Mouse (Mus musculus) midbrain, embryonic 11.5 days (tissue): ENCODE data around the gene Snx22. TPM values are rescaled to one million over a fixed set of nuclear protein-coding genes. Genes with fewer than 3 reads are reported as not detected.
A peak's percentile ranks its signal among the peaks of the same experiment; 100 is the strongest.

Experiments used
- ATAC-seq: fragments of 200-750 bp; cut with Nextera tagmentation; 2 replicates; pipeline ENCODE4 v1.8.0; 2017; ENCODE audit warnings: moderate TSS enrichment, moderate library complexity; ENCODE audit not compliant: low FRiP score
- DNase-seq: peaks from one replicate; pipeline ENCODE4 v3.0.0; 2015; ENCODE audit warnings: low spot score; ENCODE audit errors: missing footprints
- H3K27ac ChIP-seq: fragments of 300-500 bp; sonication (generic); 2 replicates; pipeline ENCODE4 v1.5.1; 2014; ENCODE audit warnings: low read depth, low read length
- H3K27me3 ChIP-seq: fragments of 300-500 bp; sonication (generic); 2 replicates; pipeline ENCODE4 v1.6.1; 2014; ENCODE audit warnings: mild to moderate bottlenecking, low read length, moderate library complexity, mixed read lengths; ENCODE audit not compliant: control insufficient read depth, insufficient read depth
- H3K36me3 ChIP-seq: fragments of 300-500 bp; sonication (generic); 2 replicates; pipeline ENCODE4 v1.6.1; 2014; ENCODE audit warnings: mild to moderate bottlenecking, low read length, moderate library complexity, mixed read lengths; ENCODE audit not compliant: control insufficient read depth, insufficient read depth
- H3K4me1 ChIP-seq: fragments of 300-500 bp; sonication (generic); 2 replicates; pipeline ENCODE4 v1.6.1; 2014; ENCODE audit warnings: low read length; ENCODE audit not compliant: control insufficient read depth, insufficient read depth
- H3K4me2 ChIP-seq: fragments of 300-500 bp; sonication (generic); 2 replicates; pipeline ENCODE4 v1.6.1; 2014; ENCODE audit warnings: mild to moderate bottlenecking, moderate library complexity
- H3K4me3 ChIP-seq: fragments of 300-500 bp; sonication (generic); 2 replicates; pipeline ENCODE4 v1.5.1; 2014; ENCODE audit warnings: low read depth, low read length
- H3K9ac ChIP-seq: fragments of 300-500 bp; sonication (generic); 2 replicates; pipeline ENCODE4 v1.6.1; 2014; ENCODE audit warnings: low read length
- H3K9me3 ChIP-seq: fragments of 300-500 bp; sonication (generic); 2 replicates; pipeline ENCODE4 v1.6.1; 2016; ENCODE audit warnings: low read length; ENCODE audit not compliant: control insufficient read depth
- WGBS: fragments of 180-500 bp; shearing (Covaris S2); extraction: QIAGEN DNeasy Blood & Tissue Kit; methylation state at CpG from one replicate; pipeline ENCODE4 v1.1.7; 2014; 5-methylcytosine and 5-hydroxymethylcytosine counted together
- polyA plus RNA-seq: library from polyadenylated mRNA; unstranded; fragments of >200 nt; fragmentation: Nextera tagmentation; extraction: Ambion mirVana; gene quantifications from 2 replicates; pipeline ENCODE4 v1.2.1, GENCODE M21; 2014

Snx22 gene
- polyA plus RNA-seq, 1 experiment from 2014 or later: 1.8 TPM

DNA sequence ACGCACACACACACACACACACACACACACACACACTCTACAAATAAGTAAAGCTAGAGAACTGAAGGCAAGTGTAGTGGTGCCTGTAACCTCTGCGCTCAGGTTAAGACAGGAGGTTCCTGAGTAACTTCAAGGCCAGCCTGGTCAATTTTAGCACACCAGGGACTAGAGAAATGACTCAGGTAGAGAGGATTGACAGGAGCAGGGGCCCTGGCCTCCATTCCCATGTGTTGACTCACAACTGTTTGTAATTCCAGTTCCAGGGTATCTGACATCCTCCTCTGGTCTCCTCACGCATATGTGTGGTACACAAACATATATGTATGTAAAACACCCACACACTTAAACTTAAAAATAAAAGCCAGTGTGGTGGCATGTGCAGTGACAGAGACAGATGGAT lies 6.1 kb downstream of the Snx22 start:
- WGBS: 97% methylated on average over 3 of the region's 3 CpGs
- H3K4me2 ChIP-seq: no peak overlapping the region
- H3K4me1 ChIP-seq: peaks cover 10% of the 10 kb centered on the region
- no peak overlapping the region for H3K4me3 ChIP-seq
- no peak for DNase-seq
- no peak overlapping the region for H3K27ac ChIP-seq
- no peak for ATAC-seq
- no peak overlapping the region for H3K9ac ChIP-seq
- no peaks in the 10 kb centered on the region for H3K9me3 ChIP-seq
- H3K36me3 ChIP-seq: peaks cover 35% of the 10 kb centered on the region
- peaks cover 11% of the 10 kb centered on the region for H3K27me3 ChIP-seq

DNA sequence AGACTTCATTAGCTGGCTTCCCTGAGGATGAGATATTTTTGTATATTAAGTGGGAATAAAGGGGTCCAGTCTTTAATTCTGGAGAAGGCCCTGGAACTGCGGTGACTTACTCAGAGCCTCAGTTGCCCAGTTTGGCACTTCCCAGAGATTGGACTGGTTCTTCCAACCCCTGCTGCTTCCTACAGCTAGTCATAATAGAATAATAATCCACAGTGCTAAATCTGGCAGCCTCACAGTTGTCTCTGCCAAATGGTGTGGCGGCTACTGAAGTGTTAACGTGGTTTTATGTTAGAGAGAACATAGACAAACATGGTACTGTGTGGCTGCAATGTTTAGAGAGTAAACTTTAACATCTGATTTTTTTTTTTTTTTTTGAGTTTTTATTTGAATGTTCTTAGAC lies 7.9 kb downstream of the Snx22 start:
- peaks cover 10% of the 10 kb centered on the region for H3K4me1 ChIP-seq
- no peak for DNase-seq
- peak overlapping the region; percentile 63 for H3K4me2 ChIP-seq
- H3K27me3 ChIP-seq: no peaks in the 10 kb centered on the region
- no peaks in the 10 kb centered on the region for H3K9me3 ChIP-seq
- 91% methylated on average over 3 of the region's 3 CpGs for WGBS
- ATAC-seq: no peak
- H3K36me3 ChIP-seq: peaks cover 33% of the 10 kb centered on the region
- H3K9ac ChIP-seq: peak overlapping the region; percentile 94
- H3K4me3 ChIP-seq: peak overlapping the region; percentile 86
- peak overlapping the region; percentile 14; the same call in 1 of the 2 replicates for H3K27ac ChIP-seq

DNA sequence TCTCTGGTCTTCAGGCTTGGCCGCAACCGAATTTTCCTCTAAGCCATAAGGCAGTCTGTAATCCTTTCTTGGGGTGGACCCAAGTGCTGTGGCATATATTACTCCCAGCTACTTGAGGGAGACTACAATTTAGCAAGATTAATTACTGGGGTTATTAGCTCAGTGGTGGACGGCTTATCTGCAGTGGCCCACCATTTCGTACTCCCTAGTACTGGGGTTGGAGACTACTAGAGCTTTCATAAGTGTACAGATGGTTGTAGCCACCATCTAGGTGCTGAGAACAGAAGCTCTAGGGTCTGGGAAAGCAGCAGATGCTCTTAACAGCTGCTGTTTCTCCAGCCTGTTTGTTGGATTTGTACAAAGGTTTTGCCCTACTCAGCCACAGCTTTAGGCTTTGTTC lies 8.5 kb downstream of the Snx22 start:
- Histone ChIP-seq H3K4me3 (peak overlapping the region; percentile 86), H3K27me3 (no peaks in the 10 kb centered on the region), H3K9ac (peak overlapping the region; percentile 94), H3K9me3 (no peaks in the 10 kb centered on the region), H3K36me3 (peaks cover 26% of the 10 kb centered on the region), H3K4me1 (peaks cover 10% of the 10 kb centered on the region), H3K4me2 (peak overlapping the region; percentile 63), H3K27ac (peak overlapping the region; percentile 14; the same call in 1 of the 2 replicates)
- 46% methylated on average over 4 of the region's 4 CpGs for WGBS
- ATAC-seq (no peak), DNase-seq (no peak)

GRCm38 (mm10) chr9:66060308-66060647 lies 9.2 kb downstream of the Snx22 start:
- no peak for DNase-seq
- H3K36me3 ChIP-seq: peaks cover 20% of the 10 kb centered on the region
- H3K4me1 ChIP-seq: peaks cover 10% of the 10 kb centered on the region
- H3K4me3 ChIP-seq: peak overlapping the region; percentile 86
- H3K27me3 ChIP-seq: no peaks in the 10 kb centered on the region
- peak overlapping the region; percentile 63 for H3K4me2 ChIP-seq
- H3K9me3 ChIP-seq: no peaks in the 10 kb centered on the region
- WGBS: 0% methylated on average over 20 of the region's 20 CpGs
- peak overlapping the region; percentile 94 for H3K9ac ChIP-seq
- H3K27ac ChIP-seq: peak overlapping the region; percentile 63; the same call in 1 of the 2 replicates
- peak; percentile 77 for ATAC-seq

DNA sequence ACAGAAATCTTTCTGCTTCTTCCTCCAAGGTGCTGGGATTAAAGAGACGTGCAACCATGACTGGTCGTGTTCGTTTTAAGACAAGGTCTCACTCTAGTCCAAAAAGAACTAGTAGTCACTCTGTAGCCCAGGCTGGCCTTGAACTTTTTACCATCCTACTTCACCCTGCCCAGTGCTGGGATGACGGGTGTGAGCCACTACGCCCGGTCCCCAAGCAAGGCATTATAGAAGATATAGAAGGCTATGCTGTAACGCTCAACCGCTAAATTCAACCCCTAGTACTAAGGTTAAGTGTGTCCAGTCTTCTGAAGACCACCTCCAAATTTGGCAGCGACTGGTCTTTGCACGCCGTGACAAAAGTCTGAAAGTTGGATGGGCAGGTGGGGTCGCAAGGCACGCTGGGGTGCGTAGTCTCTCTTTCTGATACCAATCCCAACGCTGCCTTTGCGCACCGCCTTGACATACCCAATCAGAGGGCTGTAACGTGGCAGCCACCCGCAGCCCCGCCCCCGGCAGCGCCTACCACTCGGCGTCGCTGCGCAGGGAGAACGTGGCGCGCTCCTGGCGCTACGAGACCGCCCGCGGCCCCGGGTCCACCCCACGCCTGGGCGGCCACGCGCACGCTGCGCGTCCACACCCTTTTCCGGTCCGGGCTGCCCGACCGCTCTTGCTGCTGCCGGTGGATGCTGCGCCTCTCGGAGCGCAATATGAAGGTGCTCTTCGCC lies 9.8 kb downstream of the Snx22 start, which contains the start of gene Ppib:
Gene Ppib, plus strand, starts transcription at position 640 of the 725 bp plus-strand sequence.
- DNase-seq (peak; percentile 100), ATAC-seq (peak; percentile 98)
- H3K27ac ChIP-seq: peak within 1 kb of the TSS; percentile 63; the same call in 1 of the 2 replicates
- WGBS: under 1% methylated on average over 51 of the region's 51 CpGs
- H3K9ac ChIP-seq: peak within 1 kb of the TSS; percentile 94
- peak within 1 kb of the TSS; percentile 63 for H3K4me2 ChIP-seq
- no peaks in the 10 kb centered on the region for H3K27me3 ChIP-seq
- H3K9me3 ChIP-seq: no peaks in the 10 kb centered on the region
- H3K36me3 ChIP-seq: peaks cover 20% of the 10 kb centered on the region
- peaks cover 10% of the 10 kb centered on the region for H3K4me1 ChIP-seq
- peak within 1 kb of the TSS; percentile 86 for H3K4me3 ChIP-seq

DNA sequence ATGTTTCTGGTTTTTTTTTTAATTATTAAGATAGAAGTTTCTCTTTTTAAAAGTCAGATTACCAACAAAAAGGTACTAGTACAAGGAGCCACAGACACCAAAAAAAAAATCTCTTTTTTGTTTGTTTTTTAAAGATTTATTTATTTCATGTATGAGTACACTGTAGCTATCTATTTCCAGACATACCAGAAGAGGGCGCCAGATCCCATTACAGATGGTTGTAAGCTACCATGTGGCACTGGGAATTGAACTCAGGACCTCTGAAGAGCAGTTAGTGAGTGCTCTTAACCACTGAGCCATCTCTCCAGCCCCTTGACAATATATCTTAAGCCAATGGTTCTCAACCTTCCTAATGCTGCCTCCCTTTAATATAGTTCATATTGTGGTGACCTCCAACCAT lies 15.9 kb downstream of the Snx22 start:
- H3K9ac ChIP-seq: no peak overlapping the region
- ATAC-seq (no peak), DNase-seq (no peak)
- no peak overlapping the region for H3K27ac ChIP-seq
- H3K9me3 ChIP-seq: no peaks in the 10 kb centered on the region; the same call in 1 of the 2 replicates
- no peaks in the 10 kb centered on the region for H3K36me3 ChIP-seq
- 37% methylated on average over 1 of the region's 1 CpGs for WGBS
- H3K4me1 ChIP-seq: no peaks in the 10 kb centered on the region
- no peak overlapping the region for H3K4me2 ChIP-seq
- H3K4me3 ChIP-seq: no peak overlapping the region
- H3K27me3 ChIP-seq: no peaks in the 10 kb centered on the region

DNA sequence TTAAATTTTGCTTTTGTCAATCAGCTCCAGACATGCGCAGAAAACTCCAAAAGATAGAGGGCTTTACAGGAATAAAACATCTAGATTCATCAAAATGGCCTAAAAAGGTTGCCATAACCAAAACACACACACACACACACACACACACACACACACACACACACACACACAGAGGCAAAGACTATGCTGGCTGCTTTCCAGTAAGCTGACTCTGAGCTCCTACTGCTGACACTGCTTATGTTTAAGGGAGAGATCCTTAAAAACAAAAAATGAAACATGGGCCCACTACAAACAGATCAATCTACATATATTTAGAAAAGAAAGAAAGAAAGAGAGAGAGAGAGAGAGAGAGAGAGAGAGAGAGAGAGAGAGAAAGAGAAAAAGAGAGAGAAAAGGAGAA lies 16.8 kb downstream of the Snx22 start:
- H3K9me3 ChIP-seq: no peaks in the 10 kb centered on the region; the same call in 1 of the 2 replicates
- no peak overlapping the region for H3K4me2 ChIP-seq
- 86% methylated on average over 1 of the region's 1 CpGs for WGBS
- no peaks in the 10 kb centered on the region for H3K4me1 ChIP-seq
- H3K4me3 ChIP-seq: no peak overlapping the region
- H3K9ac ChIP-seq: no peak overlapping the region
- DNase-seq: no peak
- H3K36me3 ChIP-seq: no peaks in the 10 kb centered on the region
- ATAC-seq: no peak
- H3K27ac ChIP-seq: no peak overlapping the region
- no peaks in the 10 kb centered on the region for H3K27me3 ChIP-seq

- 82% methylated on average over 4 of the region's 4 CpGs for WGBS
- Histone ChIP-seq H3K9ac (no peak overlapping the region), H3K4me1 (no peaks in the 10 kb centered on the region), H3K27ac (no peak overlapping the region), H3K4me2 (no peak overlapping the region), H3K4me3 (no peak overlapping the region), H3K36me3 (no peaks in the 10 kb centered on the region), H3K9me3 (no peaks in the 10 kb centered on the region; the same call in 1 of the 2 replicates), H3K27me3 (no peaks in the 10 kb centered on the region)
- no peak for DNase-seq
- ATAC-seq: no peak
Observed at GRCm38 (mm10) chr9:66051493-66051892, 18.0 kb downstream of the Snx22 start.

DNA sequence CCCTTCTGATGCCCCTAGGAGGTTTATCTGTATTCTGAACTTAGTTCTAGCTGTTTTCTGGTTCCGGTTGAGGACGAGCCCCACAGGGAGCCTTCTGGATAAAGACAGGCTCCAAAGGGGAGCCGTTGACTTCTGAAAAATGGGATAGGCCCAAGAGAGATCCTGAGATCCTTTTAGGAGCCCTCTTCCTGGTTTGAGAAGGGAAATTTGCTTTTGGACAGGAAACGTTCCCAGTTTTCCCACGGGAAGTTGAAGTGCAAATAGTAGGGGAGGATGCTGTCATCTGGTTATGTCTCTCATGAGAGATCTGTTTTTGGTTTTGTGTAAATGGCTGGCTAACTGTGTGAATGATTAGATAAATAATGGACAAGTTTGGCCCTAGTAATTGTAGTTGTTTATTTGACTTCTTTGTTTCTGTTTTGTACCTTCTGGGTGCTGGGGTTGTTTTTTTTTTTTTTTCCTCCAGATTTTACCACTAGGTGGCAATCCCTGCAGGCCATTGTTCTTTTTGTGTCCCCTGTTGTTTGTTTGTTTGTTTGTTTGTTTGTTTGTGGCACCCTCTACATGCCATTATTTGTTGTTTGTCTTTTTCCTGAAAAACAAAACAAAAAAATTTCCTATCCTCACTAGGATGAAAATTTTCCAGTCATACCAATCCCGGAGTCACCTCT lies 19.5 kb downstream of the Snx22 start:
- Histone ChIP-seq H3K27ac (no peak overlapping the region), H3K4me1 (no peaks in the 10 kb centered on the region), H3K27me3 (no peaks in the 10 kb centered on the region), H3K9me3 (no peaks in the 10 kb centered on the region; the same call in 1 of the 2 replicates), H3K4me3 (no peak overlapping the region), H3K9ac (no peak overlapping the region), H3K4me2 (no peak overlapping the region), H3K36me3 (no peaks in the 10 kb centered on the region)
- no peak for ATAC-seq
- 66% methylated on average over 6 of the region's 6 CpGs for WGBS
- DNase-seq: no peak
